Mouse (Mus musculus): ENCODE measurements at regions not wholly inside any gene's neighbourhood (a gene's known extent, or its start where the extent isn't known, plus 50 kb on each side); places are given as distances from the start of the nearest gene placed in this dataset.

DNA sequence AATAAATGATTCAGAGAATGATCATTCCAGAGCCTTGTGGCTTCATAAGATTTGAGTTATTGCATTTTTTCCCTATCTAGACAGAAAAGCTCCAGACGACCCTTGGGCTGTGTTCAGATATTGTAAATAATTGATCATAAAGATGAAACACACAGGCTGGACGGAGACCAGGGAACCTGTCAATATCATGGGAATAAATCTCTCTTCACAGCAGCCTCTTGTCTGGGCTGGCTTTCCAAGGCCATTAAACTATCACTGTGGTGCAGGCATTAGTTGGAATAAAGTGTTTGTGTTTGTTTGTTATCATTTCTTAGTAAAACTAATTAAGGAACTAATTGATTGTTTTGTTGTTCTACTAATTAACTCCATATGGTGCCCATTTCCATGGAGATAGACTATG, 533.5 kb downstream of the Cdk5rap2 start:
- Histone ChIP-seq H3K27me3 (ENCODE audit: control insufficient read depth, insufficient read depth, low read length) (no peaks in the 10 kb centered on the region), H3K4me1 (ENCODE audit: control insufficient read depth, insufficient read depth, low read length) (no peaks in the 10 kb centered on the region), H3K27ac (no peak overlapping the region), H3K36me3 (ENCODE audit: control insufficient read depth, insufficient read depth, low read length) (no peaks in the 10 kb centered on the region), H3K9ac (ENCODE audit: low read depth, low read length) (no peak overlapping the region), H3K4me3 (no peak overlapping the region), H3K79me2 (replicated peaks; ENCODE audit: control insufficient read depth, insufficient read depth, low read length) (no peaks in the 10 kb centered on the region)
- intact Hi-C loops (cut with DNase I) = no loop called here
- no peak for DNase-seq
- 57% methylated on average over 2 of the region's 2 CpGs for WGBS
- TF ChIP-seq EP300 (IDR thresholded peaks at IDR 0.05; ENCODE audit: insufficient read depth, low read depth, low read length) = no peak
- TF ChIP-seq CTCF (IDR thresholded peaks at IDR 0.05) = no peak

DNA sequence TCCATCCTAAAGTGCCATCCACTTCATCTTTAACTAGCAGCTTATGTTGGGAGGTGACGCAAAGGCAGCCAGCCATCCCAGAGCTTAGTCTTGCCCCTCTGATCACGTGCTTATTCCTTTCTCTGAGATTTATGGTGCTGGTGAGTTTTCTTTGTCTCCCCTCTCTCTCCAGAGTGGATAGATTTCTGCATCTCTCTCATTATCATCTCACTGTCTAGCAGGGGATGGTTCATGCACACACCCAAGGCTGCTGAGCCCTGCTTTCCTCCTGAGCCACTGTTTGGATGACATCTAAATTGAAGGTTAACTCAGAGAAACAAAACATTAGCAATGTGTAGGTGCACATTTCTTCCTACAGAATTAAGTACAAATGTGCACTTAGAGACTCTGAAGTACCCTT, 539.6 kb downstream of the Cdk5rap2 start:
- Histone ChIP-seq H3K4me3 (no peak overlapping the region), H3K9ac (ENCODE audit: low read depth, low read length) (no peak overlapping the region), H3K79me2 (replicated peaks; ENCODE audit: control insufficient read depth, insufficient read depth, low read length) (no peaks in the 10 kb centered on the region), H3K36me3 (ENCODE audit: control insufficient read depth, insufficient read depth, low read length) (no peaks in the 10 kb centered on the region), H3K27ac (no peak overlapping the region), H3K27me3 (ENCODE audit: control insufficient read depth, insufficient read depth, low read length) (no peaks in the 10 kb centered on the region), H3K4me1 (ENCODE audit: control insufficient read depth, insufficient read depth, low read length) (no peaks in the 10 kb centered on the region)
- no peak for TF ChIP-seq EP300 (IDR thresholded peaks at IDR 0.05; ENCODE audit: insufficient read depth, low read depth, low read length)
- TF ChIP-seq CTCF (IDR thresholded peaks at IDR 0.05) = no peak
- no peak for TF ChIP-seq POLR2A (IDR thresholded peaks at IDR 0.05; ENCODE audit: insufficient read depth, low read depth, low read length)
- WGBS = 85% methylated on average over 2 of the region's 2 CpGs
- DNase-seq = no peak
- intact Hi-C loops (cut with DNase I) = no loop called here

DNA sequence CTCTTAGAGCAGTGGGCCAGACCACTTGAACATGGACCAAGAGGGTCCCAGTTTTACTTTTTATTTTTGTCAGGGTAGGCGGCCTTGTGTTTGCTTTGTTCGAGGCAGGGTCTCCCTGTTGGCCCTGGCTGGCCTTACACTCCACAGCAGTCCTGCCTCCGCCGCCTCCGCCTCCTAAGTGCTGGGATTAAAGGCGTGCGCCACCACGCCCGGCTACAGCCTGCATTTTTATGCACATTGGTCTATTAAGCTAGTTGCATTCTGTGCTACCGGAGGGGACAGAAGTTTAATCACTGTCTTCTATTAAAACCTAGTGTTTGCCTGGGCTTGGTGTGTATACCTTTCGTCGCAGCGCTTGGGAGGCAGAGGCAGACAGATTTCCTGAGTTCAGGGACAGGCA, 555.2 kb downstream of the Cdk5rap2 start:
- Histone ChIP-seq H3K4me1 (ENCODE audit: control insufficient read depth, insufficient read depth, low read length) (no peaks in the 10 kb centered on the region), H3K9ac (ENCODE audit: low read depth, low read length) (no peak overlapping the region), H3K27ac (no peak overlapping the region), H3K79me2 (replicated peaks; ENCODE audit: control insufficient read depth, insufficient read depth, low read length) (no peaks in the 10 kb centered on the region), H3K27me3 (ENCODE audit: control insufficient read depth, insufficient read depth, low read length) (no peaks in the 10 kb centered on the region), H3K4me3 (no peak overlapping the region), H3K36me3 (ENCODE audit: control insufficient read depth, insufficient read depth, low read length) (no peaks in the 10 kb centered on the region)
- intact Hi-C loops (cut with DNase I) = no loop called here
- TF ChIP-seq POLR2A (IDR thresholded peaks at IDR 0.05; ENCODE audit: insufficient read depth, low read depth, low read length) (no peak), EP300 (IDR thresholded peaks at IDR 0.05; ENCODE audit: insufficient read depth, low read depth, low read length) (no peak), CTCF (IDR thresholded peaks at IDR 0.05) (no peak)
- WGBS = 92% methylated on average over 13 of the region's 13 CpGs
- no peak for DNase-seq

DNA sequence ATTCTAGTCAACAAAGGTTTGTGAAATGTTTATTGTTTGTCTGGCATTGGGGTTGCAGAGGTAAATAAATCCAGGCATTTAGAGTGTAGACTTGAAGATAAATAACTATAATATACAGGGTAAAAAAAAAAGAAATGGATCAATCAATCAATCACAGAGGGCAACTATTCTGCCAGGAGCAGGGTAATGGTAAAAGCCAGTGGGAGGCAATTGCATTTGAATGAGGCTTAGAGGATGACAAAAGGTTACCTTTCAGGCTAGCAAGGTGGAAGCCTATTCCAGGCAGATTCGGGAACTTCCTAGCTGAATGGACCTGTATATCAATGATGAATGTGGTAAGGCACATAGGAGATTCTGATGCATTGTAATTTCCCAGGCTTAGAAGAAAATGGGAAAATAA, 557.6 kb downstream of the Cdk5rap2 start:
- DNase-seq = no peak
- no peaks in the 10 kb centered on the region for H3K36me3 ChIP-seq (ENCODE audit: control insufficient read depth, insufficient read depth, low read length)
- WGBS = 75% methylated on average over 1 of the region's 1 CpGs
- H3K9ac ChIP-seq (ENCODE audit: low read depth, low read length) = no peak overlapping the region
- no peaks in the 10 kb centered on the region for H3K4me1 ChIP-seq (ENCODE audit: control insufficient read depth, insufficient read depth, low read length)
- no peak overlapping the region for H3K27ac ChIP-seq
- H3K79me2 ChIP-seq (replicated peaks; ENCODE audit: control insufficient read depth, insufficient read depth, low read length) = no peaks in the 10 kb centered on the region
- H3K4me3 ChIP-seq = no peak overlapping the region
- intact Hi-C loops (cut with DNase I) = no loop called here
- H3K27me3 ChIP-seq (ENCODE audit: control insufficient read depth, insufficient read depth, low read length) = no peaks in the 10 kb centered on the region
- no peak for TF ChIP-seq POLR2A (IDR thresholded peaks at IDR 0.05; ENCODE audit: insufficient read depth, low read depth, low read length)
- no peak for TF ChIP-seq CTCF (IDR thresholded peaks at IDR 0.05)
- TF ChIP-seq EP300 (IDR thresholded peaks at IDR 0.05; ENCODE audit: insufficient read depth, low read depth, low read length) = no peak

DNA sequence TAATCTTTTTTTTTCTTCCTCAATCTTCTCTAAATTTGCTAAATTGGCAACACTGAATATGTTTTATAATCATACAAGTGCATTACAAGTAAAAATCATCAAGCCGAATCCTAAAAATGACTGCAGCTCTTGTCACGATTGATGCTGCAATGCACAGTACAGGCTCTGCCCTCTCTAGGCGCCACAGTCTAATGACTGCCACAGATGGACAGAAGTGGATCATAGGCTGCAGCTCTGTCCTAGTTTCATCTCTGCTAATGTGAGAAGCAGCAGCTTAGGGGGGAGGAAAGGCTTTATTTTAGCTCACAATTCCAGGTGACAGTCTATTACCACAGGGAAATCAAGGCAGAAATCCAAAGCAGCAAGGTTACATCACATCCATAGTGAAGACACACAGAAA, 560.8 kb downstream of the Cdk5rap2 start:
- H3K27ac ChIP-seq = no peak overlapping the region
- H3K36me3 ChIP-seq (ENCODE audit: control insufficient read depth, insufficient read depth, low read length) = no peaks in the 10 kb centered on the region
- no peak for DNase-seq
- TF ChIP-seq CTCF (IDR thresholded peaks at IDR 0.05) = no peak
- TF ChIP-seq POLR2A (IDR thresholded peaks at IDR 0.05; ENCODE audit: insufficient read depth, low read depth, low read length) = no peak
- TF ChIP-seq EP300 (IDR thresholded peaks at IDR 0.05; ENCODE audit: insufficient read depth, low read depth, low read length) = no peak
- H3K4me3 ChIP-seq = no peak overlapping the region
- H3K9ac ChIP-seq (ENCODE audit: low read depth, low read length) = no peak overlapping the region
- intact Hi-C loops (cut with DNase I) = no loop called here
- H3K4me1 ChIP-seq (ENCODE audit: control insufficient read depth, insufficient read depth, low read length) = no peaks in the 10 kb centered on the region
- H3K79me2 ChIP-seq (replicated peaks; ENCODE audit: control insufficient read depth, insufficient read depth, low read length) = no peaks in the 10 kb centered on the region
- WGBS = 82% methylated on average over 3 of the region's 3 CpGs
- H3K27me3 ChIP-seq (ENCODE audit: control insufficient read depth, insufficient read depth, low read length) = no peaks in the 10 kb centered on the region

DNA sequence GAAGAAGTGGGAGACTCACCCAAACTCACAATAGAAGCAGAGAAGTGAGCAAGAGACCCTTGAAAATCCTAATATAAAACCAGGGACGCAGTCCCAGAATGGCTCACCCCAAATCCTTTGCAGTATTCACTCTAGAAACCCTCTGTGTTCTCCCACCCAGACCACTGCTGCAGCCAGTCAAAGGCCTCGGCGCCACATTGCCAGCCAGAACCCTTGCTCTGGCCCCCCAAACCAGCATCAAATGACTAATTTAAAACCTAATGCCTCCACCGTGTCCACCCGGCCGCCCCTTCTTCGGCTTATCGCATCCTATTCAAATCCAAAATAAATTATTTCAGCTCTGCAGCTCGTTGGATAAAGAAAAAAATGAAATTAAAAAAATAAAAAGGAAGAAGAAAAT, 570.4 kb downstream of the Cdk5rap2 start:
- intact Hi-C loops (cut with DNase I) = no loop called here
- no peak for TF ChIP-seq EP300 (IDR thresholded peaks at IDR 0.05; ENCODE audit: insufficient read depth, low read depth, low read length)
- TF ChIP-seq POLR2A (IDR thresholded peaks at IDR 0.05; ENCODE audit: insufficient read depth, low read depth, low read length) = no peak
- no peak for TF ChIP-seq CTCF (IDR thresholded peaks at IDR 0.05)
- no peak overlapping the region for H3K4me3 ChIP-seq
- H3K4me1 ChIP-seq (ENCODE audit: control insufficient read depth, insufficient read depth, low read length) = no peaks in the 10 kb centered on the region
- H3K79me2 ChIP-seq (replicated peaks; ENCODE audit: control insufficient read depth, insufficient read depth, low read length) = no peaks in the 10 kb centered on the region
- H3K27me3 ChIP-seq (ENCODE audit: control insufficient read depth, insufficient read depth, low read length) = no peaks in the 10 kb centered on the region
- whole genome bisulfite sequencing = 67% methylated on average over 9 of the region's 9 CpGs
- DNase-seq = no peak
- H3K27ac ChIP-seq = no peak overlapping the region
- no peak overlapping the region for H3K9ac ChIP-seq (ENCODE audit: low read depth, low read length)
- H3K36me3 ChIP-seq (ENCODE audit: control insufficient read depth, insufficient read depth, low read length) = no peaks in the 10 kb centered on the region
